Mouse (Mus musculus): ENCODE data around the gene Gm11444. TPM values are rescaled to one million over a fixed set of nuclear protein-coding genes. Genes with fewer than 3 reads are reported as not detected.

The Gm11444 gene
- polyA plus RNA-seq, 2 experiments from 2014 or later = 1.0 TPM; not detected in 1

DNA sequence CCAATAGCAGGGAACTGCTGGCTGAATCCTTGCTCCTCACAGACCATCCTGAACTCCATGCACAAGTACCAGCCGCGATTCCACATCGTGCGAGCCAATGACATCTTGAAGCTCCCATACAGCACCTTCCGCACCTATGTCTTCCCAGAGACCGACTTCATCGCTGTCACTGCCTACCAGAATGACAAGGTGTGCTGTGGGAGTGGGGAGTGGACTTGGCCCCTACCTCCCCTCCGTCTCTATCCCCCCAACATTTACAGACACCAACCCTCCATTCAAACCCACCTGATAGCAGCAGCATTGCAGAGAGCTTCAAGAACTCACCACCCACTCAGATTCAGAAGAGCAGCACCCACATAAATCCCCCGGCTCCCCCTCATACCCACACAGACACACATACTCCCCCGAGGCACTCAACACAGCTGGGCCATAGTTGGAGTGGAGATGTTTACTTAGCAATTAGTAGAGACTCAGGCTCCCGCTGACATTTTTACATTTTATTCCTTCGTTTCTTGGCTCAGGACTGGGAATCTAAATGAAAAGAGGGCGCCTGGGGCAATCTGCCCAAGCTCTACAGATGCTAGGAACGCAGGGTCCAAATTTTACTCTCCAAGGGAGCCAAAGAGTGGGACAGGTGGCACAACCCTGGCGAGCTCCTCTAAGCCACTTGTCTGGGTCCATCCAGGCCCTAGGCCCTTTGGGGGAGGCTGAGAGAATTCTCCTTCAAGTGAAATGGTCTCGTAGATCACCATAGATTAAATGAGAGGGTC lies 14.2 kb downstream of the Gm11444 start:
- ATAC-seq = no peak

DNA sequence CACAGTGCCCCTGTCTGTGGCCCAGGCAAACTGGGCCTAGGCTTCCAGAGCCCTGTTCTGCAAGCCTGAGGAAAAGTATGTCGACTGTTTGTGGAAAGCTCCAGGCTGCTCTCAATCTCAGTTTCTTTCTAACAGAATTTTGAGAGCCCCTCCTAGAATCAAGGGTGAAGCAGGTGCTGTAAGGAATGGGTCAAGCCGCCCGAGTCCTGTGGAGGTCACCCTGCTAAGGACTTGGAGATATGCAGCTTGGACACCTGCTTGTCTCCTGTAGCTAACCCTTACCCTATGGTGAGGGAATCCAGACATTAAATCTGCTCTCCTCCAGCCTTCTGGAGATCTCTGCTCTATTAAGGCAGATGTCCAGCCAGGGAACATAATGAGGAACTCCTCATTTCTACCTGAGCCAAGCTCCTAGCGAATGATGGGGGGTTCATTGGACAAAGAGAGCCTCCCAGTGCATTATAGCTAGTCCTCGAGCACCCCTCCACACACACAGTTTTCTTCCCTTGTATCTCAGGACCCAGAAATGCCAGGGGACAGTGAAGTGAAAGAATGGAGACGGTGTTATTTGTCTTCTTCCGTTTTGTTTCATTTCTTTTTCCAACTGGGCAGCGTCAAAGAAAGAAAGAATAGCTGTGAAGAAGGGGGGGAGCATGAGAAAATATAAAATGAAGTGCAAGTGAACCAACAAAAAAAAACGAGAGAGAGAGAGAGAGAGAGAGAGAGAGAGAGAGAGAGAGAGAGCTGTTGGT lies 15.0 kb downstream of the Gm11444 start:
- ATAC-seq = no peak

DNA sequence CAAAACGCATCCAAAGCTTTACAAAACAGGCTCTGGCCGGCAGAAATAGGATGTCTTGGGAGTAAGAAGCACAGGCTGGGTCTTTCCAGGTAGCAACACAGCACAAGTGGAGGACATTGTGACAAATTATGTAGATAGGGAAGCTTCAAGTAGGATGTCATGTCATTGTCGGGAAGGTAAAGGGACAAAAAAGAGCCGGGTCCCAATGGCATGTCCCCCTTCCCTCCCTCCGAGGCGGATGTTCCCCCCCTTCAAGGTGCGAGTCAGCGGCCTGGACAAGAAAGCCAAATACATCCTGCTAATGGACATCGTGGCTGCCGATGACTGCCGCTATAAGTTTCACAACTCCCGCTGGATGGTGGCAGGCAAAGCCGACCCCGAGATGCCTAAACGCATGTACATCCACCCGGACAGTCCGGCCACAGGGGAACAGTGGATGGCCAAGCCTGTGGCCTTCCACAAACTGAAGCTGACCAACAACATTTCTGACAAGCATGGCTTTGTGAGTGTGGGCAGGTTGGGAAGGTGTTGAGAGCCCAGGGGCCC lies 15.7 kb downstream of the Gm11444 start:
- no peak for ATAC-seq

DNA sequence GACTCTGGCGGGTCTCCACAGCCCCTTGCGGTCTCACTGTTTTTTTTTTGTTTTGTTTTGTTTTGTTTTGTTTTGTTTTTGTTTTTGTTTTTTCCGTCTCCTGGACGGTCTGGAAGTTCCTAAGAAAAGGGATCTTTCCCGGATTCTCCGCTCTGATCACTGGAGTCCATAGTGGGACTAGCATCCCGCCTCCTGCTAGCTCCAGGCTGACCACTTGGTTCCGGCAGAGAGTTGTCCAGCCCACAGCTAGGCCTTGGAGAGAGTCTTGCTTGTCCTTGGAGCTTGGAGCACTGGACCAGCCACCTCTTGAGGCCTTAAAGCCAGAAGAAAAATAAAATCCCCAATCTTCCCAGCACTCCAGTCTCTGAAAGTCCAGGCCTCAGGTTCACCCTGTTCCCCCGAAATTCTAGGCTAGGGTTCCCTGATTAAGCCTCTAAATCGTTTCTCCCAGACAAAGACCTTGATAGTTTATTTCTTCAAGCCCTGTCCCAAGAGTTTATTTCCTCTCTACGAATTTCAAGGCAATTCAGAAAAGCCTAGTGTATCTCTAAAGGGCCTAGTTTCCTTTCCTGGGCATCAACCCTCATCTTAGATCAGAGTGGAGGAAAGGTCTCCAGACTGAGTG lies 16.3 kb downstream of the Gm11444 start:
- ATAC-seq = no peak

DNA sequence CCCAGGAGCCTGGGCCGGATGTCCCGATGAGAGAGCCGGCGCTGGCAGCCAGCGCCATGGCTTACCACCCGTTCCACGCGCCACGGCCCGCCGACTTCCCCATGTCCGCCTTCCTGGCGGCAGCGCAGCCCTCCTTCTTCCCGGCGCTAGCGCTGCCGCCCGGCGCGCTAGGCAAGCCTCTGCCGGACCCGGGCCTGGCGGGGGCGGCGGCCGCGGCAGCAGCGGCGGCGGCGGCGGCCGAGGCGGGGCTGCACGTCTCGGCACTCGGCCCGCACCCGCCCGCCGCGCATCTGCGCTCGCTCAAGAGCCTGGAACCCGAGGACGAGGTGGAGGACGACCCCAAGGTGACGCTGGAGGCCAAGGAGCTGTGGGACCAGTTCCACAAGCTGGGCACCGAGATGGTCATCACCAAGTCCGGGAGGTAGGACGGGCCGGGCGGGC lies 17.0 kb downstream of the Gm11444 start:
- no peak for ATAC-seq

DNA sequence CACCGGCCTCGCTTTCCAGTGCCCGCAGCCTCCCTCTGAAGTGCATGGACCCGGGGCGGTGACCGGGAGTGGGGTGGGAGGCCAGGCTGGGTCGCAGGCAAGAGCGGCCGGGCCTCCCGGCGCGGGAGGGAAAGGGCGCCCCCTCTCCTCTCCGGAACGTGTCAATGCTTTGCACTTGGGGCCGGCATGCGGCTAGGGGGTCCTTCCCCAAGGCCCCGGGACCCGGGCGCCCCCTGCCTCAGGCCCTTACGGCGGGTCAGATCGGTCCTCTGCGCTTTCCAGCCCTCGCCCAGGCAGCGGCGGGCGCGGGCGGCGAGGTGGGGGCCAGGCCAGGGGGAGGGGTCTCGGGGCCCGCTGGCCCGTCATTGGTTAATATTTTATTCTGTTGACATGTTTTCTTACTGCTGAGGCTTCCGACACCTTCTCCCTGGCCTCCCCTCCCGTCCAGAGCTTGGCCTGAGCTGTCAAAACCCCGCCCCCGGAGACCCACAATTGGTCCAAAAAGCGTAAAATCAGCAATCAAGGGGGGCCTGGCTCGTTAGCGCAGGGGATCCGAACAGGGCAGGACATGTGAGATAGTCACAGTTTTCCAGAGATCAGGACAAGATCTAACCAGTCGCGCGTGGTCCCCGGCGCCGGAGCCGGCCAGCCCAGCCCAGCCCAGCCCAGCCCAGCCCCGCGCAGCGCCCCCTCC lies 17.8 kb downstream of the Gm11444 start, which contains the start of gene Tbx2:
Tbx2 (plus strand) TSS at position 321 of the 694 bp plus-strand sequence.
- ATAC-seq = no peak

DNA sequence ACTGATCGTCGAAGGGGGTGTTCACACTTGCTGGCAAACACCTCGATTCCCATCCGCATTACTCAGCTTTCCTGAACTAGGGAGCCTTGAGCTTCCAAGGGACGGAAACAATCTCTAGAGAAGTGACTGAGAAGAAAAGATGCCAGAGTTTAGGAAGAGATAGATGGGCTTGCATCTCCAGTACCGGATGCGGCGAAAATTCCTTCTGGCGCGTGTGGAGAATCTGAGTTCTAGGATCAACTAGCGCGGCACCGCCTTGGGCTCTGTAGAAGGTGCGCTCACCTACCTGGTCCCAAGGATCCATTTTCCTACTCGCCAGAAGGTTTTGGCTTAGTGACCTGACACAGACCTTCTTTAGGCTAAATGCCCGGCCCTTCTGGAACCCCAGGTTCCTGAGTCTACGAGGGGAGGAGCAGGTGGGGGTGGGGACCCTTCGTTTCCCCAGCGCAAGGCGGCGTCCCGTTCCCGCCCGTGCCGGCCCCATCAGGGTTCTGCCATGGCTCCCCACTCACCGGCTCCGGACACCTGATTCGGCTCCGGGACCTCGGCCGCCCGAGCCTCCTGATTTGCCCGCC lies 18.4 kb downstream of the Gm11444 start:
- ATAC-seq = no peak

DNA sequence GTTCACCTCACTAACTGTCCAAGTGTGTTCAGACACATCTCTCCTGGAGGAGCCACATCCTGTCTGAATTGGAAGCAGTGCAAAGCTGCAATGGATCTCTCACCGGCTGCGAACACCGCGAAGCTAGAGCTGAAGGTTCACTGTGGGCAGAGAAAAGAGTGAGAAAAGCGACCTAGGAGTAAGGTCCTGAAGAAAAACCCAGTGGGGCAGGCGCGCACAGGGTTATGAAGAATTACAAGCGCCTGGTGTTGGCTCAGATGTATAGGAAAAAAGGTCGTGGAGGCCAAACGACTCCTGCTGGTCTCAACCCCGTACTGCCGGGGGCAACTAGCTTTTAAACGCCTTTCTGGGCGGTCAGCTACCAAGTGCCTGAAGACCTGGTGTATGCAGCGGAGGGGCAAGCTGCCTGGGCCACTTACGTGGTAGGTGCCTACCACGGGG lies 19.2 kb downstream of the Gm11444 start:
- no peak for ATAC-seq

DNA sequence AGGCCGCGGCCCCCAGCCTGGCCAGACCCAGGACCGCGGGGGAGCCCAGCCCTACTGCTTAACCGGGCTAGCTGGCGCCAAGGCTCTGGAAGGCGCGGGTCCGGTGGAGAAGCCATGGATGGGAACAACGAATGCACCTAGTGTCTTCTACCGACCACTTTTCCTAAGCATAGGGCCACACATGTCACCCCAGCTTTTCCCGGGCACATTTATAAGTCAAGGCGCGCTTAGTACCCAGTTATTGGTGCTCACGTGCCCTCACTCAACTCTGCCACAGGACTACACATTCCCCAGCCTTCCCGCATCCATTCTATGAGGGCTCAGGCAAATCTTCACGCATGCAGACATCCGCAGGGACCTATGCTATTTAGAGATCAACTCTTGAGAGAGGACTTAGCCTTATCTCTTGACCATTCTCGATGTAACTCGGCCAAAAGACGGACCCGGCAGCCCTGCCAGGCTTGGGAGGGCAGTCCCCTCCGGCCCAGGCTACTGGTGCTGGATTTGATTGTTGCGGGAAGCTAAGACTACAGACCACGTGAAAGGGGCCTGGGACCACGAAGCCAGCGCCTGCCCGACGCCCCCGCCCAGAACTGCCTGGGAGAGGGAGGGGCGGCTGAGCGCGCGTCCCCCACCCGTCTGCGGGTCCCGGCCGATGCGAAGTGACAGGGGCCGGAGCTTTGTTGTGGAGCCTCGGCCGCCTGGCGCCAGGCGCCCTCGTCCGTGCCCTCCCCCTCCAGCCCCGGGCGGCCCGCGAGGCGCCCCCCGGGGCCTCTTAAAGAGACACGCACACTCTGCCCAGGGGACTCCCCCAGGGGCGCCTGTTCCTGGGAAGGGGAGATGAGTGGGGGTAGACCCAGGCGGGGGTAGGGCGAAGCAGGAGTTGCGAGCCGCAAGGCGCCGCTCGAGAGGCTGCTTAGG lies 20.4 kb downstream of the Gm11444 start:
- no peak for ATAC-seq

DNA sequence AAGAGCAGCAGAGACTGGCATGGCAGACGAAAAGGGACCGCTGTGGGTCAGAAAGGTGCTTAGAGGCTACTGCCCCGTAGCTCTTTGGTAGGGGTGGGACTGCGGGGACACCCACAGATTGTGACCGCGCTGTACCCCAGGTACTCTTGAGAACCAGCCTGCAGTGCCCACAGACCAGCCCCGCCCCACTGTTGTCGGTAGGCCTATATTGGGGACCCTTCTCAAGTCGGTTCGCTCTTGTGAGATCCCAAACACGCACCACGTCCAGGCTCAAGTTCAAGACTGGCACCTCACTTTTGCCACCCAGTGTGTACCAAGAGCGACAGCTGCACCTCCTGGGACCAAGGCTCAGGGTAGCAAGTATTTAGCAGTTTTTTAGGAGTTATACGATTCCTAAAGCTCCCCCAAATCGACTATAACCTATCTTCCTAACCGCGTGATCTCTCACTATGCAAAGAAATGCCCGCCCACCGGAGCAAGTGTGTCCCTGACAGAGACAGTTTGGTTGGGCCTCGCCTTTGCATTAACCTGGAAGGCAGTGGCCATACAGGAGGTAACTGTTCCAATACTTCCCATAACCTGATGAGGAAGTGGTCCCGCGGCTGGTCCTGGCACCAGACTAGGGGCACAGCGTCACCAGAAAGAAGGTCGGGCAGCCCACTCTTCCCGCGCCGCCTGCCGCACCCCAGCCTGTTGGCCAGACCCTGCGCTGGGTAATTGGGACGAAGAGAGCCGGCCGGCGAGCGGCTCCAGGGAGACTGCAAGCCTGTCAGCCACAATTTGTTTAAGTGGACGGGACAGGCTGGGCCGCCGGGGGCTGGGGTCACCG lies 21.2 kb downstream of the Gm11444 start:
- no peak for ATAC-seq

DNA sequence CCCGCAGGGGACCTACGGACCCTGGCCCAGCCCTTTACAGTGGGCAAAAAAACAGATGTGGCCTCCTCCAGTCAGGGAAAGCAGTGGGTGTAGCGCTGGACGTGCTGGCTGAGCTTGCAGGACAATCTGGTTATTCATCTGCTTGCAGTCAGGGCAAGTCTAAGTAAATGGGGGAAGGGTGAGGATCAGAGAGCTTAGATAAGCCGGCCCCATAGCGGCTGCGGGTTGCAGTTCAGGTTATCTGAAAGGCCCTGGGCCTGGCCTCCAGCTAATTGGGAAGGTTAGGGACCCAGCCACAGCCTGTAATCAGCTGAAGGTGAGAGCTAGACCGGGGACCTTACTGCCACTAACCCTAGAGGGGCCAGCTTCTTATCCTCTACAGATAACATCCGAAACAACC lies 22.8 kb downstream of the Gm11444 start:
- ATAC-seq = no peak

DNA sequence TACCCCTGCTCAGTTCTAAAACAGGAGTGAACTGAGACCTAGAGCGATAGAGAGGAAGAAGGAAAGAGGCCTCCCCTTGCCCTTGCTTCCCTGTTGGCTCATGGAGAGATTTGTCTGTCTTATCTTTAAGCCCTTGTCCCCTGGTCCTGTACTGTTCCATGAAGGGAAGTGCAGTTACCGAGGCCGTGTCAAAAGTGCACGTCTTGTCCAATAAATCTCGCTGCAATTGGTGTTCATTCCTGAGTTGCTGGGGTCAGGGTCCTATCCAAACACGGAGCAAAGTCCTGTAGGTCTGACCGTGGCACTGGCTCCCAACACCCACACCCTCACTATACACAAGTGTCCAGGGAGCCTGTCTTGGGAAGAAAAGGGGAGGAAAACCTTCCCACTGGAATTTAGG lies 24.3 kb downstream of the Gm11444 start:
- no peak for ATAC-seq

DNA sequence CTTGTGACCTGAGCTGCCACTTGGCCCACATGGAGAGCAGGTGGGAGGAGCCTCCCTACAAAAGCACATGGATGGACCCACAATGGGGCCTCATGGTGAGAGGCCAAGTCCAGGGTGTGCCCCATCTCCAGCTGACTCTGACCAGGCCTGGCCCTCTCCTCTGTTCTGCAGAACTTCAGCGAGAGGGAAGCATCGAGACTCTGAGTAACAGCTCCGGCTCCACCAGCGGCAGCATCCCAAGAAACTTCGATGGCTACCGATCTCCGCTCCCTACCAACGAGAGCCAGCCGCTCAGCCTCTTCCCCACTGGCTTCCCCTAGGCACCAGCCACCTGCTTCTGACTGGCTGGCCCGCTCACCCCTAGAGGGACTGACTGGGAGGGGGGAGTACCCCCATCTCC lies 25.1 kb downstream of the Gm11444 start:
- no peak for ATAC-seq

DNA sequence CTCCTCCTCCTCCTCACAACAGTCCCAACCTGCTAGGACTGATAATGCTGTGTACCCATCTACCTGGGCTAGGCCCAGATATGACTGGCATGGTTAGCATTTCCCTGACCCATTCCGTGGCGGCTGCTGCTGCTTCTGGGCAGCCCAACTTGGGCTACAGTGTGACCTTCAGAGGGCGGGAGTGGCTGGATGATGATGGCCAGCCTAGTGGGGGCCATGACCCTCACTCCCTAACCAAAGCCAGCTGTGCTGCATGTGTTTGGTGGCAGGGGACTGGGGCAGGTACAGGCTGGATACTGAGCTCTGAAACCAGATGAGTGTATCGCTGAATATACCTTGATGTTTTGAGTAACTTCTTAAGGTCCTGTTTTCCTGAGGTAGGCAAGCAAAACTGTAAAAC lies 26.3 kb downstream of the Gm11444 start:
- no peak for ATAC-seq

DNA sequence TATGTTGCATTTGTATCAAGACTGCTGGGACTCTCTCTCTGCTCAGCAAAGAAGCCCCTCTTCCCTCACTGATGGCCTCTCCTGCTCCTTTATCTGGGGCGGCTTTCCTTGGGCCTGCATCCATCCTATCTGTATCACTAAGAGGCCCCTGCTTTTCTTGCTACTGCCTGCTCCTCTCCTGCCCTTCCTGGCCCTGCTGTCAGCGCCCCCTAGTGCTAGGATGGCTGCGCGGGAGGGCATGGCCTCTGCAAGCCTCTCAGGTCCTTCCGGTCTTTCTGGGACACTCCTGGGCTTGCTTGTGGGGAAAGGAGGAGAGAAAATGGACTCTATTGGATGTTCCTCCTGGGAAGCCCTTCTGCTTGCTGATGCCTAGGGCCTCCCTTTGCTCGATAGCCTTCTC lies 27.0 kb downstream of the Gm11444 start:
- no peak for ATAC-seq

DNA sequence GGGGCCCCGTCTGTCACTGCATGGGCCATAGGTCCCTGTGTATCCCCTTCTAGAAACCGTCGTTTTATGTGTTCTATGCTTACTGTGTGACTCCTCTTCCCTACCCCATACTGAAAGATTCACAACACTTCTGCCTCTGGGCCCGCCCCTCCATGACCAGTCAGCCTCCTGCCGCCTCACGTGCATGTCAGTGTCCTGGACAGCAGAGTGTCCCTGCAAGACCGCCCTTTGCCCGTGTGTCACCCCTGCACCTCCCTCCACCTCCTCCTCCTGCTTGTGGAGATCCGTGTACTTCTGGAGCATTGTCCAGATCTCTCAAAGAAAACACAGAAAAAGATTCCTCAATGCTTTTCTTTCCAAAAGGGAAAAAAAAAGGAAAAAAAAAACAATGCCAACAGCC lies 28.5 kb downstream of the Gm11444 start:
- ATAC-seq = no peak

DNA sequence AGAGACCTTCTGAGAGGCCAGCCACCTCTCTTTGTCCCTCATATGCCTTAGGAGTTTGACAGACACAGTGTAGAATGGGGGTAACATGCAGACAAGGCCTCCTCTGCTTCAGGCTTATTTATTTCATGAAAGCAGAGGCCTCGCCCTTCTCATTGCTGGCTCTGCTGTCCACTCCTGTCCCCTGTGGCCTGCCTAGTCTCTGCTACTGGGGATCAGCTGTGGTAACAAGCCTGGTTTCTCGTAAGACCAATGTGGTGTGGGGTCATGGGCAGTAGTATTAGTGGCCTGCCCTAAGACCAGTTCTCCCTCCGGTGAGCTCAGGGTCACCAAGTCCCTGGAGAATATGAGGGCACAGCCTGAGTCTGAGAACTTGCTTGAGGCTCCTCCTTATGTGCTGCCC lies 29.2 kb downstream of the Gm11444 start:
- ATAC-seq = no peak

DNA sequence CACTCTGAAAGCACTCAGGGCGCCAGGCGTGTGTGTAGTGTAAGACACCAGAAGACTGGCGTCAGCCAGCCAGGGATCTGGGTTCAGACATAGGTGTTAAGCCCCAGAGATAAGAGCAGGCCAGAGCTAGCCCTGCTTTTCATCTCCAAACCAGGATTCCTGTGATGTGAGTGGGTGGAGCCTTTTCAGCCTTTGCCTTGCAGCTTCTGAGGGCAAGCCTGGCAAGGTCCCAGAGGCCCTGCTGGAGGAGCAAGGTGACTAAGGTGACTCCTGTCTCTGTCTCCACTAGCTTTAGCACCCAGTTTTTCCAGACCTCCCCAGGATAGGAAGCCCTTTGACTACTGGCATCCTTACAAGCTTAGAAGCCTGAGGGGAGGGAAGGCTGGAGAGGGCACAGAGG lies 31.7 kb downstream of the Gm11444 start:
- ATAC-seq = no peak

DNA sequence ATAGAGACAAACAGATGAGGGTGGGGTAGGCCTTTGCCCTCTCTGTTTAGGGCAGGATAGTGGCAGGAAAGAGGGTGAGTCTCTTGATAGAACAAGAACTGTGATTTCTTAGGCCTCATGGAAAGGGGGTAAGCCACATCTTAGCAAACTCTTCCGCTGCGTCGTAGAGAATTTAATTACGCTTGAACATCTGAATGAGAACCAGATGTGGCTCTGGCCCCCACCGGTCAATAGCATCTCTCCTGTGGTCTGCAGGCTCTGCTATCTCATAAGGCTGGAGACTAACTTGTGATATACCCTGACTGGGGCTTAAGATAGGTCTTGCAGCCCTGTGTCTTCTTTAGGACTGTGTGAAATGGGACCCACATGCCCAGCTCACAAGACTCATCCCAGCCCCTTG lies 33.7 kb downstream of the Gm11444 start:
- no peak for ATAC-seq

DNA sequence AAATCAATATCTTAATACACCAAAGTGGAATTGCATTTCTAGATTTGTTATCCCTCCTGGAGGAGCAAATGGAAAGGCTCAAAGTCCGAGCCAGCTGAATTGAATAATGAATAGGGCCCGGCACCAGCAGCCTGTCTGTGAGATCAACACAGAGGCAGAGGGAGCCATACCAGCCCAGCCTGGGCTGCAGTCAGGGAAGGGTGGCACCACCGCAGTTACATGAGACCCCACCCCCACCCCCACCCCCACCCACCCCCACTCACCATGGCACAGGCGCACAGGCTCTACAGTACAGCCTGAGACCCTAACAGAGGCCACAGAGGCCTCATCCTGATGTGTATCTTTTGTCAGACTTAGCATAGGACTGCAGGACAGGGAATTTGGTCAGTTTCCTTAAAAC lies 35.5 kb downstream of the Gm11444 start:
- ATAC-seq = no peak

All from activated CD4-positive, CD25-positive, alpha-beta regulatory T cell, adult 4 months (primary cell).